Mouse (Mus musculus): ENCODE data around the gene H3f3b. TPM values are rescaled to one million over a fixed set of nuclear protein-coding genes. Genes with fewer than 3 reads are reported as not detected.

H3f3b gene
- polyA plus RNA-seq, 1 experiment from 2014 or later: 1,357 TPM

DNA sequence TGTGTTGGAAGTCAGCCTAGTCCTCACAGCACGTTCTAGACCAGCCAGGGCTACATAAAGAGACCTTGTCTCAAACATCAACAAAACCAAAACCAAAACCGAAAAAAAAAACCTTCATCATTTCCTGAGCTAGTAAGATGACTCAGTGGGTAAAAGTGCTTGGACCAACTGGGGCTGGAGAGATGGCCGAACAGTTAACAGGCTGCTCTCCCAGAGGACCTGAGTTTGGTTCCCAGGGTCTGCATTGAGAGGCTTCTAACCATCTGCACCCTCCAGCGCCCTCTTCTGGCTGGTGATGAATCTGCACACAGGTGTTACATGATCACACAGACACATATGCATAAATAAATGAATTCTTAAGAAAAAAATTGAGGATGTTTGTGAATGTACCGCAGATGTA lies 43.7 kb upstream of the H3f3b start:
- no peaks in the 10 kb centered on the region for H3K4me1 ChIP-seq (replicated peaks; ENCODE audit: control insufficient read depth, insufficient read depth)
- peak; percentile 55 for TF ChIP-seq CTCF (IDR thresholded peaks at IDR 0.05; ENCODE audit: low read depth)
- no peak for TF ChIP-seq EP300 (optimal IDR thresholded peaks at IDR 0.05)
- 55% methylated on average over 5 of the region's 5 CpGs for WGBS

DNA sequence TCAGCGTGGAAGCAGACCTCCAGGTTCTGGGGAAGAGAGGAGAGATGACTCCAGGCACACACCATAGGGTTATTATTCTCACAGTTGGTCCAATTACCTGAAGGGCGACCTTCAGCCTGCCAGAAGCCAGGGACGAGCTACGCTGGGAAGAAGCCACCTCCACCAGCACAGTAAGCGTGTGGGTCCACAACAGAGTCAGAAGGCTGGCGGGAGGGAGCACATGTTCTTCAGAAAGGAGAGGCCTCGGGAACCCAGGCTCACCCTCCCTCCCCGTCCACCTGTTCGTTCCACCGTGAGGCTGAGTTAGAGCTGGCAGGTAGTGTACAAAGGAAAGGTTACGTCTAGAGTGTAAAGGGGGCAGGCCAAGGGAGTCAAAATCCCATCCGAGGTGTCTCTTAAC lies 37.6 kb upstream of the H3f3b start:
- WGBS: 79% methylated on average over 12 of the region's 12 CpGs
- no peaks in the 10 kb centered on the region for H3K27me3 ChIP-seq (ENCODE audit: control insufficient read depth, insufficient read depth, low read length)
- DNase-seq (ENCODE audit: low spot score) (no peak), ATAC-seq (ENCODE audit: low FRiP score, low TSS enrichment) (no peak)
- no peak for TF ChIP-seq CTCF (IDR thresholded peaks at IDR 0.05; ENCODE audit: low read depth)
- TF ChIP-seq EP300 (optimal IDR thresholded peaks at IDR 0.05): no peak
- no peak overlapping the region for H3K27ac ChIP-seq (replicated peaks)
- H3K9me3 ChIP-seq (ENCODE audit: control insufficient read depth, low read length): no peaks in the 10 kb centered on the region
- H3K36me3 ChIP-seq (ENCODE audit: control insufficient read depth, insufficient read depth, low read length): peaks cover 3% of the 10 kb centered on the region; the same call in 1 of the 2 replicates
- no peak overlapping the region for H3K4me2 ChIP-seq (replicated peaks; ENCODE audit: low read depth)
- no peak overlapping the region for H3K9ac ChIP-seq (ENCODE audit: low read length)
- H3K4me1 ChIP-seq (replicated peaks; ENCODE audit: control insufficient read depth, insufficient read depth): no peaks in the 10 kb centered on the region
- H3K4me3 ChIP-seq (ENCODE audit: low read depth, low read length): no peak overlapping the region

More for the DNA sequence above, 43.7 kb upstream of the H3f3b start:
- H3K9me3 ChIP-seq (ENCODE audit: control insufficient read depth, low read length): no peaks in the 10 kb centered on the region
- DNase-seq (ENCODE audit: low spot score) (no peak), ATAC-seq (ENCODE audit: low FRiP score, low TSS enrichment) (no peak)
- no peak overlapping the region for H3K4me2 ChIP-seq (replicated peaks; ENCODE audit: low read depth)
- H3K27ac ChIP-seq (replicated peaks): no peak overlapping the region
- H3K9ac ChIP-seq (ENCODE audit: low read length): no peak overlapping the region
- H3K27me3 ChIP-seq (ENCODE audit: control insufficient read depth, insufficient read depth, low read length): no peaks in the 10 kb centered on the region
- no peaks in the 10 kb centered on the region for H3K36me3 ChIP-seq (ENCODE audit: control insufficient read depth, insufficient read depth, low read length)
- H3K4me3 ChIP-seq (ENCODE audit: low read depth, low read length): no peak overlapping the region

GRCm38 (mm10) chr11:116064187-116064867 lies 36.6 kb upstream of the H3f3b start:
- ATAC-seq (ENCODE audit: low FRiP score, low TSS enrichment): no peak
- 72% methylated on average over 23 of the region's 23 CpGs for WGBS

DNA sequence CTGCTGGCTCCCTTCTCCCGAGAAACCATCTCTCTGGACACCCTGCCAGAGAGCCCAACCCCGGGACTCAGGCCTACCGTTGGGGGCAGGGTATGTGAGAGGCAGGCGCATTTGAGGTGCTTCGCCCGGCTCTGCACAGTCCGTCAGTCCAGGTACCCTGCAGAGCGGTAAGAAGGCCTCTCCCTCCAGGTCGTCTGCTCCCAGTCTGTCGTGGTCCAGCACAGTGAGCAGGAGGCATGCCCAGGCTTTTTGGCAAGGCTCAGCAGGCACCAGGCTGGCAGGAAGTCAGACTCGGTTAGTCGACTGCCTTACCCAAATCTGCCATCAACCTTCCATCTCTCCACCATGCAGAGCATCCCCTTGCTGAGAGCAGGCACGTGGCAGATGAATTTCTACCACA lies 35.8 kb upstream of the H3f3b start:
- no peak for TF ChIP-seq CTCF (IDR thresholded peaks at IDR 0.05; ENCODE audit: low read depth)
- TF ChIP-seq EP300 (optimal IDR thresholded peaks at IDR 0.05): no peak
- H3K4me3 ChIP-seq (ENCODE audit: low read depth, low read length): no peak overlapping the region
- no peaks in the 10 kb centered on the region for H3K4me1 ChIP-seq (replicated peaks; ENCODE audit: control insufficient read depth, insufficient read depth)
- H3K27ac ChIP-seq (replicated peaks): no peak overlapping the region
- ATAC-seq (ENCODE audit: low FRiP score, low TSS enrichment) (no peak), DNase-seq (ENCODE audit: low spot score) (no peak)
- no peak overlapping the region for H3K4me2 ChIP-seq (replicated peaks; ENCODE audit: low read depth)
- no peaks in the 10 kb centered on the region for H3K9me3 ChIP-seq (ENCODE audit: control insufficient read depth, low read length)
- 63% methylated on average over 13 of the region's 13 CpGs for WGBS
- no peaks in the 10 kb centered on the region for H3K27me3 ChIP-seq (ENCODE audit: control insufficient read depth, insufficient read depth, low read length)
- H3K36me3 ChIP-seq (ENCODE audit: control insufficient read depth, insufficient read depth, low read length): peaks cover 14% of the 10 kb centered on the region
- H3K9ac ChIP-seq (ENCODE audit: low read length): no peak overlapping the region

More at GRCm38 (mm10) chr11:116064187-116064867, 36.6 kb upstream of the H3f3b start:
- TF ChIP-seq EP300 (optimal IDR thresholded peaks at IDR 0.05) (no peak), CTCF (IDR thresholded peaks at IDR 0.05; ENCODE audit: low read depth) (no peak)
- no peak for DNase-seq (ENCODE audit: low spot score)
- Histone ChIP-seq H3K27ac (replicated peaks) (no peak overlapping the region), H3K9me3 (ENCODE audit: control insufficient read depth, low read length) (no peaks in the 10 kb centered on the region), H3K4me2 (replicated peaks; ENCODE audit: low read depth) (no peak overlapping the region), H3K36me3 (ENCODE audit: control insufficient read depth, insufficient read depth, low read length) (peaks cover 7% of the 10 kb centered on the region), H3K27me3 (ENCODE audit: control insufficient read depth, insufficient read depth, low read length) (no peaks in the 10 kb centered on the region), H3K9ac (ENCODE audit: low read length) (no peak overlapping the region), H3K4me1 (replicated peaks; ENCODE audit: control insufficient read depth, insufficient read depth) (no peaks in the 10 kb centered on the region), H3K4me3 (ENCODE audit: low read depth, low read length) (no peak overlapping the region)

GRCm38 (mm10) chr11:116062521-116062920 lies 34.8 kb upstream of the H3f3b start:
- Histone ChIP-seq H3K4me2 (replicated peaks; ENCODE audit: low read depth) (no peak overlapping the region), H3K9me3 (ENCODE audit: control insufficient read depth, low read length) (no peaks in the 10 kb centered on the region), H3K9ac (ENCODE audit: low read length) (no peak overlapping the region), H3K36me3 (ENCODE audit: control insufficient read depth, insufficient read depth, low read length) (peaks cover 23% of the 10 kb centered on the region), H3K4me3 (ENCODE audit: low read depth, low read length) (no peak overlapping the region), H3K4me1 (replicated peaks; ENCODE audit: control insufficient read depth, insufficient read depth) (no peaks in the 10 kb centered on the region), H3K27ac (replicated peaks) (no peak overlapping the region), H3K27me3 (ENCODE audit: control insufficient read depth, insufficient read depth, low read length) (no peaks in the 10 kb centered on the region)
- ATAC-seq (ENCODE audit: low FRiP score, low TSS enrichment) (no peak), DNase-seq (ENCODE audit: low spot score) (no peak)
- TF ChIP-seq EP300 (optimal IDR thresholded peaks at IDR 0.05): no peak
- no peak for TF ChIP-seq CTCF (IDR thresholded peaks at IDR 0.05; ENCODE audit: low read depth)
- WGBS: 60% methylated on average over 8 of the region's 8 CpGs

GRCm38 (mm10) chr11:116061641-116062415 lies 34.1 kb upstream of the H3f3b start:
- TF ChIP-seq CTCF (IDR thresholded peaks at IDR 0.05; ENCODE audit: low read depth) (no peak), EP300 (optimal IDR thresholded peaks at IDR 0.05) (no peak)
- Histone ChIP-seq H3K9ac (ENCODE audit: low read length) (no peak overlapping the region), H3K27ac (replicated peaks) (no peak overlapping the region), H3K4me1 (replicated peaks; ENCODE audit: control insufficient read depth, insufficient read depth) (no peaks in the 10 kb centered on the region), H3K4me3 (ENCODE audit: low read depth, low read length) (no peak overlapping the region), H3K9me3 (ENCODE audit: control insufficient read depth, low read length) (no peaks in the 10 kb centered on the region), H3K27me3 (ENCODE audit: control insufficient read depth, insufficient read depth, low read length) (no peaks in the 10 kb centered on the region), H3K4me2 (replicated peaks; ENCODE audit: low read depth) (no peak overlapping the region), H3K36me3 (ENCODE audit: control insufficient read depth, insufficient read depth, low read length) (peaks cover 24% of the 10 kb centered on the region)
- no peak for ATAC-seq (ENCODE audit: low FRiP score, low TSS enrichment)
- WGBS: 88% methylated on average over 13 of the region's 13 CpGs
- no peak for DNase-seq (ENCODE audit: low spot score)

All from stomach, postnatal 0 days (tissue).